Mouse (Mus musculus) G1E (cell line): Measurements from ENCODE around the gene Zbtb8a.

Experiments used
- CTCF ChIP-seq: IDR thresholded peaks from 2 replicates; pipeline ENCODE4 v1.5.1; 2012; ENCODE audit warnings: low read depth, low read length, inconsistent platforms, mixed read lengths
- GATA1 ChIP-seq: IDR thresholded peaks from 2 replicates; pipeline ENCODE4 v1.6.1; 2012; ENCODE audit warnings: borderline replicate concordance, low read length, inconsistent platforms, mixed read lengths
- POLR2AphosphoS5 ChIP-seq: IDR thresholded peaks from 2 replicates; pipeline ENCODE4 v1.6.1; 2012; ENCODE audit warnings: low read depth, low read length, inconsistent platforms; ENCODE audit not compliant: insufficient replicate concordance
- TAL1 ChIP-seq: conservative IDR thresholded peaks from 2 replicates; pipeline ENCODE4 v1.6.1; 2012; ENCODE audit warnings: low read depth, low read length, inconsistent platforms, mixed read lengths

GRCm38 (mm10) chr4:129399813-129400212 lies 21.9 kb upstream of the Zbtb8a start:
- TF ChIP-seq CTCF = no peak
- no peak for TF ChIP-seq GATA1
- no peak for TF ChIP-seq POLR2AphosphoS5
- TF ChIP-seq TAL1 = no peak
